Mouse (Mus musculus): ENCODE measurements around the gene Gm42906. TPM values are rescaled to one million over a fixed set of nuclear protein-coding genes. Genes with fewer than 3 reads are reported as not detected.
A peak's percentile ranks its signal among the peaks of the same experiment; 100 is the strongest.

The Gm42906 gene
- polyA plus RNA-seq, 1 experiment: not detected

GRCm38 (mm10) chr5:151348418-151348817 lies 79.5 kb downstream of the Gm42906 start:
- TF ChIP-seq POLR2A (IDR thresholded peaks at IDR 0.05; ENCODE audit: low read depth, low read length) (no peak), CTCF (conservative IDR thresholded peaks at IDR 0.05; ENCODE audit: insufficient read depth, insufficient read length, low read depth, low read length) (no peak)
- WGBS: 93% methylated on average over 3 of the region's 3 CpGs
- no peaks in the 10 kb centered on the region for H3K27me3 ChIP-seq (replicated peaks; ENCODE audit: control insufficient read depth, insufficient read depth, low read length)
- no peak overlapping the region for H3K27ac ChIP-seq (ENCODE audit: insufficient read depth, low read depth, low read length)
- H3K4me3 ChIP-seq (ENCODE audit: insufficient read depth, low read depth, low read length): no peak overlapping the region
- H3K36me3 ChIP-seq (ENCODE audit: control insufficient read depth, insufficient read depth, low read length): no peaks in the 10 kb centered on the region
- no peaks in the 10 kb centered on the region for H3K4me1 ChIP-seq (ENCODE audit: control insufficient read depth, insufficient read depth, low read length)
- DNase-seq: no peak

DNA sequence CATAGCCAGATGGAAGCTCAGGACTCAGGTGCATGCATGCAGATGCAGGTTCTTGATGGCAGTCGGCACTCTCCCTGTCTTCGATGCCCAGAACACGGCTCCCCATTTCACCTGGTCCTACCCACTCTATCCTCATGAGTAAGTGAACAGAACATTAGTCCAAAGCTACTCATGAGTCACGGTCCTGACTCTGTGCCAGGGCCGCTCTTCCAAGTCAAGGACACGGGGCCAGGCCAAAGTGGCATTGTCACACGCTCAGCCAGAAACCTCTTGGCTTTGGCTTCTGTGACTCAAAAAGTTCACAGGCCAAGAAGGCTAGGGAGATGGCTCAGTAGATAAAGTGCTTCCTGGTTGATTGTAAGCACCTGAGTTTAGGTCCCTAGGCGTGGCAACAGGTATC lies 81.3 kb downstream of the Gm42906 start:
- WGBS: 86% methylated on average over 8 of the region's 8 CpGs
- no peak overlapping the region for H3K4me3 ChIP-seq (ENCODE audit: insufficient read depth, low read depth, low read length)
- no peak for TF ChIP-seq POLR2A (IDR thresholded peaks at IDR 0.05; ENCODE audit: low read depth, low read length)
- H3K36me3 ChIP-seq (ENCODE audit: control insufficient read depth, insufficient read depth, low read length): no peaks in the 10 kb centered on the region
- H3K27me3 ChIP-seq (replicated peaks; ENCODE audit: control insufficient read depth, insufficient read depth, low read length): no peaks in the 10 kb centered on the region
- H3K4me1 ChIP-seq (ENCODE audit: control insufficient read depth, insufficient read depth, low read length): no peaks in the 10 kb centered on the region
- DNase-seq: peak; percentile 61
- H3K27ac ChIP-seq (ENCODE audit: insufficient read depth, low read depth, low read length): no peak overlapping the region

DNA sequence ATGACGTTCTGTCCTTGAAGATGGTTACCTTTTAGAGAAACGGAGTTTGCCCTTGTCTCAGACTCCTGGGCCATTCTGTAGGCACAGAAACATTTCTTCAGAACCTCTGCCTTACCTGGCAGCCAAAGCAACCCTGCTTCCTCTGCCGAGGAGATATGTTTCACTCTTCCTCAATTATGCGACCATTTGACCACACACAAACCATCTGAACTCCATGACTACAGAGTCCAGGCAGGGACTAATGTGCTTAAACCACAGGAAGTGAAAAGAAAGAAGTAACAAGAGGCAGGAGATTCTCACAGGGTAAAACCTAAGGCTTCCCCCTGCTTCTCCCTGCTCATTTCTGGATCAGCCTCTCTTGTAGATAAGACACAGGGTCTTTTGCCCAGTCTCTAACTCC lies 83.2 kb downstream of the Gm42906 start:
- DNase-seq: no peak
- no peaks in the 10 kb centered on the region for H3K27me3 ChIP-seq (replicated peaks; ENCODE audit: control insufficient read depth, insufficient read depth, low read length)
- 82% methylated on average over 4 of the region's 4 CpGs for WGBS
- TF ChIP-seq POLR2A (IDR thresholded peaks at IDR 0.05; ENCODE audit: low read depth, low read length) (no peak), CTCF (conservative IDR thresholded peaks at IDR 0.05; ENCODE audit: insufficient read depth, insufficient read length, low read depth, low read length) (no peak)
- H3K36me3 ChIP-seq (ENCODE audit: control insufficient read depth, insufficient read depth, low read length): no peaks in the 10 kb centered on the region
- H3K27ac ChIP-seq (ENCODE audit: insufficient read depth, low read depth, low read length): no peak overlapping the region
- no peak overlapping the region for H3K4me3 ChIP-seq (ENCODE audit: insufficient read depth, low read depth, low read length)
- H3K4me1 ChIP-seq (ENCODE audit: control insufficient read depth, insufficient read depth, low read length): no peaks in the 10 kb centered on the region

- no peaks in the 10 kb centered on the region for H3K4me1 ChIP-seq (ENCODE audit: control insufficient read depth, insufficient read depth, low read length)
- TF ChIP-seq CTCF (conservative IDR thresholded peaks at IDR 0.05; ENCODE audit: insufficient read depth, insufficient read length, low read depth, low read length) (no peak), POLR2A (IDR thresholded peaks at IDR 0.05; ENCODE audit: low read depth, low read length) (no peak)
- no peak for DNase-seq
- H3K36me3 ChIP-seq (ENCODE audit: control insufficient read depth, insufficient read depth, low read length): no peaks in the 10 kb centered on the region
- no peaks in the 10 kb centered on the region for H3K27me3 ChIP-seq (replicated peaks; ENCODE audit: control insufficient read depth, insufficient read depth, low read length)
- no peak overlapping the region for H3K27ac ChIP-seq (ENCODE audit: insufficient read depth, low read depth, low read length)
- no peak overlapping the region for H3K4me3 ChIP-seq (ENCODE audit: insufficient read depth, low read depth, low read length)
Measured at GRCm38 (mm10) chr5:151333686-151334085, 94.3 kb downstream of the Gm42906 start.

- H3K4me3 ChIP-seq (ENCODE audit: insufficient read depth, low read depth, low read length): no peak overlapping the region
- TF ChIP-seq CTCF (conservative IDR thresholded peaks at IDR 0.05; ENCODE audit: insufficient read depth, insufficient read length, low read depth, low read length): no peak
- TF ChIP-seq POLR2A (IDR thresholded peaks at IDR 0.05; ENCODE audit: low read depth, low read length): no peak
- no peak overlapping the region for H3K27ac ChIP-seq (ENCODE audit: insufficient read depth, low read depth, low read length)
- H3K36me3 ChIP-seq (ENCODE audit: control insufficient read depth, insufficient read depth, low read length): no peaks in the 10 kb centered on the region
- H3K4me1 ChIP-seq (ENCODE audit: control insufficient read depth, insufficient read depth, low read length): no peaks in the 10 kb centered on the region
- no peaks in the 10 kb centered on the region for H3K27me3 ChIP-seq (replicated peaks; ENCODE audit: control insufficient read depth, insufficient read depth, low read length)
- peak; percentile 16 for DNase-seq
Measured at GRCm38 (mm10) chr5:151333191-151333594, 94.8 kb downstream of the Gm42906 start.

GRCm38 (mm10) chr5:151315804-151316597 lies 112.0 kb downstream of the Gm42906 start:
- WGBS: 27% methylated on average over 10 of the region's 10 CpGs
- no peaks in the 10 kb centered on the region for H3K27me3 ChIP-seq (replicated peaks; ENCODE audit: control insufficient read depth, insufficient read depth, low read length)

DNA sequence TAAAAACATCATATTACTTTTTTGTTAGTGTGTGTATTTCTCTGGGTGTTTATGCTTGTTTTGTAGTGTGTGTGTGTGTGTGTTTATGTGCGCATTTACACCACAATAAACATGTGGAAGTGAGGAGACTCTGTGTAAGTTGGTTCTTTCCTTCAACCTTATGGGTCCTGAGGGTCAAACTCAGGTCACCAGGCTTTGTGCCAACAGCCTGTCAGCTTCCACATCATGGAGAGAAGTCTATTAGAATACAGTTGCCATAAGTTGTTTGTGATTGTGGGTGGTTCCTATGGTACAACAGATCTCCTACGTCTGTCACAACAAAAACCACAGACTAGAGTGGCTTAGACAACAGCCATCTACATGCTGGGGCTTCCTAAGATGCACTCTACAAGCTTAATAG lies 127.7 kb downstream of the Gm42906 start:
- 84% methylated on average over 2 of the region's 2 CpGs for WGBS
- H3K4me3 ChIP-seq (ENCODE audit: insufficient read depth, low read depth, low read length): no peak overlapping the region
- no peak for TF ChIP-seq CTCF (conservative IDR thresholded peaks at IDR 0.05; ENCODE audit: insufficient read depth, insufficient read length, low read depth, low read length)
- TF ChIP-seq POLR2A (IDR thresholded peaks at IDR 0.05; ENCODE audit: low read depth, low read length): no peak
- H3K27ac ChIP-seq (ENCODE audit: insufficient read depth, low read depth, low read length): no peak overlapping the region
- H3K27me3 ChIP-seq (replicated peaks; ENCODE audit: control insufficient read depth, insufficient read depth, low read length): no peaks in the 10 kb centered on the region
- H3K36me3 ChIP-seq (ENCODE audit: control insufficient read depth, insufficient read depth, low read length): no peaks in the 10 kb centered on the region
- H3K4me1 ChIP-seq (ENCODE audit: control insufficient read depth, insufficient read depth, low read length): no peaks in the 10 kb centered on the region
- no peak for DNase-seq

More at GRCm38 (mm10) chr5:151315804-151316597, 112.0 kb downstream of the Gm42906 start:
- Histone ChIP-seq H3K27ac (ENCODE audit: insufficient read depth, low read depth, low read length) (peak overlapping the region; percentile 10; the same call in 1 of the 2 replicates), H3K4me3 (ENCODE audit: insufficient read depth, low read depth, low read length) (no peak overlapping the region), H3K4me1 (ENCODE audit: control insufficient read depth, insufficient read depth, low read length) (no peaks in the 10 kb centered on the region; the same call in 1 of the 2 replicates), H3K36me3 (ENCODE audit: control insufficient read depth, insufficient read depth, low read length) (no peaks in the 10 kb centered on the region)
- peak; percentile 34 for DNase-seq
- no peak for TF ChIP-seq CTCF (conservative IDR thresholded peaks at IDR 0.05; ENCODE audit: insufficient read depth, insufficient read length, low read depth, low read length)
- TF ChIP-seq POLR2A (IDR thresholded peaks at IDR 0.05; ENCODE audit: low read depth, low read length): no peak
